Mouse (Mus musculus): ENCODE measurements around the gene Tssk6. TPM values are rescaled to one million over a fixed set of nuclear protein-coding genes. Genes with fewer than 3 reads are reported as not detected.

The Tssk6 gene
- total and polyA plus RNA-seq, 3 experiments, result 0.16 to 0.49 (median 0.23) TPM

- Histone ChIP-seq H3K27ac (no peak overlapping the region), H3K27me3 (ENCODE audit: control insufficient read depth, insufficient read depth, low read length) (peaks cover 4% of the 10 kb centered on the region), H3K36me3 (ENCODE audit: control insufficient read depth, insufficient read depth, low read length) (no peaks in the 10 kb centered on the region), H3K4me3 (no peak overlapping the region), H3K79me2 (replicated peaks; ENCODE audit: control insufficient read depth, insufficient read depth, low read length) (no peaks in the 10 kb centered on the region), H3K4me1 (ENCODE audit: control insufficient read depth, insufficient read depth, low read length) (no peaks in the 10 kb centered on the region), H3K9ac (ENCODE audit: low read depth, low read length) (no peak overlapping the region)
- DNase-seq, result no peak
- TF ChIP-seq EP300 (IDR thresholded peaks at IDR 0.05; ENCODE audit: insufficient read depth, low read depth, low read length) (no peak), CTCF (IDR thresholded peaks at IDR 0.05) (no peak), POLR2A (IDR thresholded peaks at IDR 0.05; ENCODE audit: insufficient read depth, low read depth, low read length) (no peak)
- 46% methylated on average over 10 of the region's 10 CpGs for WGBS
- intact Hi-C loops (cut with DNase I), result no loop called here
These were observed 25.9 kb upstream of the Tssk6 start for GRCm38 (mm10) chr8:69876097-69876496.

- intact Hi-C loops (cut with DNase I), result no loop called here
- TF ChIP-seq CTCF (IDR thresholded peaks at IDR 0.05), result no peak
- no peak for TF ChIP-seq POLR2A (IDR thresholded peaks at IDR 0.05; ENCODE audit: insufficient read depth, low read depth, low read length)
- TF ChIP-seq EP300 (IDR thresholded peaks at IDR 0.05; ENCODE audit: insufficient read depth, low read depth, low read length), result no peak
- no peaks in the 10 kb centered on the region for H3K79me2 ChIP-seq (replicated peaks; ENCODE audit: control insufficient read depth, insufficient read depth, low read length)
- peaks cover 13% of the 10 kb centered on the region for H3K27me3 ChIP-seq (ENCODE audit: control insufficient read depth, insufficient read depth, low read length)
- H3K4me1 ChIP-seq (ENCODE audit: control insufficient read depth, insufficient read depth, low read length), result no peaks in the 10 kb centered on the region
- H3K4me3 ChIP-seq, result no peak overlapping the region
- no peaks in the 10 kb centered on the region for H3K36me3 ChIP-seq (ENCODE audit: control insufficient read depth, insufficient read depth, low read length)
- no peak overlapping the region for H3K27ac ChIP-seq
- no peak overlapping the region for H3K9ac ChIP-seq (ENCODE audit: low read depth, low read length)
- no peak for DNase-seq
- WGBS, result 79% methylated on average over 10 of the region's 10 CpGs
These were observed 25.0 kb upstream of the Tssk6 start for GRCm38 (mm10) chr8:69876967-69877366.

DNA sequence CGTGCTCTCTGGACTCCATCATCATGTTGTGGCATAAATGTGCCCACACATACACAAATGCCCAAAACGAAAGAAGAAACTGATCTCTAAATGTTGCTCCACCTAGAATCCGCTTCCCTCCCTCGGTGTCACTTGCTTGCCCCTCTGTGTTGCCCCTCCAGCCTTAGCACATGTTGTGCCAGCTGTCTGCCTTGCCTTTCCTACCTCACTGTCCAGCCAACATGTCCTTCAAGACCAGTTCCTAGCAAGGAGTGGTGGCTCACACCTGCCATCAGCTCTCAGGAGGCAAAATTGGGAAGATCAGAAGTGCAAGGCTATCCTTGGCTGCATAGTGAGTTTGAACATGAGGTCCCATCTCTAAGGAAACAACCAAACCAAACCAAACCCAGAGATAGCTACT is 24.6 kb upstream of the Tssk6 start:
- H3K4me1 ChIP-seq (ENCODE audit: control insufficient read depth, insufficient read depth, low read length), result no peaks in the 10 kb centered on the region
- peaks cover 17% of the 10 kb centered on the region for H3K27me3 ChIP-seq (ENCODE audit: control insufficient read depth, insufficient read depth, low read length)
- H3K36me3 ChIP-seq (ENCODE audit: control insufficient read depth, insufficient read depth, low read length), result no peaks in the 10 kb centered on the region
- no peak for DNase-seq
- no peak overlapping the region for H3K4me3 ChIP-seq
- intact Hi-C loops (cut with DNase I), result no loop called here
- no peak overlapping the region for H3K9ac ChIP-seq (ENCODE audit: low read depth, low read length)
- no peak for TF ChIP-seq EP300 (IDR thresholded peaks at IDR 0.05; ENCODE audit: insufficient read depth, low read depth, low read length)
- TF ChIP-seq CTCF (IDR thresholded peaks at IDR 0.05), result no peak
- no peak for TF ChIP-seq POLR2A (IDR thresholded peaks at IDR 0.05; ENCODE audit: insufficient read depth, low read depth, low read length)
- WGBS, result 90% methylated on average over 4 of the region's 4 CpGs
- no peaks in the 10 kb centered on the region for H3K79me2 ChIP-seq (replicated peaks; ENCODE audit: control insufficient read depth, insufficient read depth, low read length)
- H3K27ac ChIP-seq, result no peak overlapping the region

DNA sequence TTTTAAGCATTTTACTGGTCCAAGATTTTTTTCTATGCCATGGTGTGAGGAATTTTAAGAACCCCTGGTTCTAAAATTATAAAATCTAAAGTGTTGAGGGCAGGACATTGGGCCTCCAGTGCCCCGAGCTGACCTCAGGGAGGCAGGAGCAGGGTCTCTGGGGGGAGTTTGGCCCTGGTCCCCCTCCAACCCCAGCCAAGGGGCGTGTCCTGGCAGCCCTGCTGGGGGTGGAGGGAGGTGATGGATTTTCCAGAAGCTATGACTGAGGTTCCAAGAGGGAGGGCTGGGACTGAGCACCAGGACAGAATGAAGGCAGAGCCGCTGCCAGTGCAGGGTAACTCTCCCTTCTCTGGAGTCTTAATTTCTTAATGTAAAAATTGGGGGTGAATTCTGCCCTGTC is 24.0 kb upstream of the Tssk6 start:
- intact Hi-C loops (cut with DNase I), result no loop called here
- DNase-seq, result no peak
- WGBS, result 41% methylated on average over 3 of the region's 3 CpGs
- Histone ChIP-seq H3K9ac (ENCODE audit: low read depth, low read length) (no peak overlapping the region), H3K4me3 (no peak overlapping the region), H3K27me3 (ENCODE audit: control insufficient read depth, insufficient read depth, low read length) (peaks cover 23% of the 10 kb centered on the region), H3K36me3 (ENCODE audit: control insufficient read depth, insufficient read depth, low read length) (no peaks in the 10 kb centered on the region), H3K79me2 (replicated peaks; ENCODE audit: control insufficient read depth, insufficient read depth, low read length) (no peaks in the 10 kb centered on the region), H3K27ac (no peak overlapping the region), H3K4me1 (ENCODE audit: control insufficient read depth, insufficient read depth, low read length) (no peaks in the 10 kb centered on the region)
- no peak for TF ChIP-seq EP300 (IDR thresholded peaks at IDR 0.05; ENCODE audit: insufficient read depth, low read depth, low read length)
- no peak for TF ChIP-seq POLR2A (IDR thresholded peaks at IDR 0.05; ENCODE audit: insufficient read depth, low read depth, low read length)
- no peak for TF ChIP-seq CTCF (IDR thresholded peaks at IDR 0.05)

DNA sequence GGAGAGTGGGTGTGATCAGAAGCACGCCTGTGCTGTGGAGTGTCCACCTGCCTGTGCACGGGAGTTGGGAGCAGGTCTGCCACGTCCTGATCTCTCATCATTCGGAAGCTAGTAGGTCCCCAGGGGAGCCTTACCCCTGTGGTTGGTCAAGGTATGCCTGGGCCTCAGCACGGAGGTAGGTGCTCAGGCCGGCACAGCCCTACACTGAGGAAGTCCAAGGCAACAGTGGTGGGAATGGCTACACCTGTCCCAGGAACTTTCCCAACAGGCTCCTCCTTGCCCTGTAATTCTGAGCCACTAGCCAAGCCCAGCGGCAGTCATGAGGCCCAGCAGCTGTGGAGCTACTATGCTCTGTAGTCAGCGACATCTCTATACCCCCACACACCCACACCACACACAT is 22.3 kb upstream of the Tssk6 start:
- no peak for TF ChIP-seq CTCF (IDR thresholded peaks at IDR 0.05)
- no peak for TF ChIP-seq POLR2A (IDR thresholded peaks at IDR 0.05; ENCODE audit: insufficient read depth, low read depth, low read length)
- TF ChIP-seq EP300 (IDR thresholded peaks at IDR 0.05; ENCODE audit: insufficient read depth, low read depth, low read length), result no peak
- Histone ChIP-seq H3K27ac (no peak overlapping the region), H3K79me2 (replicated peaks; ENCODE audit: control insufficient read depth, insufficient read depth, low read length) (no peaks in the 10 kb centered on the region), H3K4me3 (no peak overlapping the region), H3K4me1 (ENCODE audit: control insufficient read depth, insufficient read depth, low read length) (no peaks in the 10 kb centered on the region), H3K9ac (ENCODE audit: low read depth, low read length) (no peak overlapping the region), H3K36me3 (ENCODE audit: control insufficient read depth, insufficient read depth, low read length) (no peaks in the 10 kb centered on the region), H3K27me3 (ENCODE audit: control insufficient read depth, insufficient read depth, low read length) (peaks cover 28% of the 10 kb centered on the region)
- no peak for DNase-seq
- intact Hi-C loops (cut with DNase I), result no loop called here
- WGBS, result 71% methylated on average over 8 of the region's 8 CpGs

DNA sequence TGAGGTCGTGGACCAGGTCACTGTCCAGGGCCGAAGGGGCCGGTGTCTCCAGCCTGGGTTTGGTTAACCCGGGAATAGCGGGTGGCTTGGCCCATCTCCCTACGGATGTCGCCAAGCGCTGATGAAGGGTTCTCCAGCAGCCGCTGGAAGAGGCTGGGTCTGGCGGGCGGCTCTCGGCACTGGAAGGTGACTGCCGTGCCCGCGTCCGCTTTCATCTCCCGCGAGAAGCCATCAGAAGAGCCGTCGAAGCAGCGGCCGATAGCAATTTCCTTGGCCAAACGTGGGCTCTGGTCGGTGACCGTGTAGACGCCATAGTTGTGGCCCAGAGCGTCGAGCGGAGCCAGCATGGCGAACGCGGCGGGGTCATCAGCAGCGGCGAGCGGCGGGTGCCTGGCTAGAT is 21.1 kb upstream of the Tssk6 start:
- 16% methylated on average over 37 of the region's 37 CpGs for WGBS
- no peak overlapping the region for H3K27ac ChIP-seq
- intact Hi-C loops (cut with DNase I), result no loop called here
- H3K27me3 ChIP-seq (ENCODE audit: control insufficient read depth, insufficient read depth, low read length), result peaks cover 28% of the 10 kb centered on the region
- H3K4me3 ChIP-seq, result no peak overlapping the region
- no peaks in the 10 kb centered on the region for H3K36me3 ChIP-seq (ENCODE audit: control insufficient read depth, insufficient read depth, low read length)
- no peaks in the 10 kb centered on the region for H3K4me1 ChIP-seq (ENCODE audit: control insufficient read depth, insufficient read depth, low read length)
- no peak for TF ChIP-seq POLR2A (IDR thresholded peaks at IDR 0.05; ENCODE audit: insufficient read depth, low read depth, low read length)
- no peak for TF ChIP-seq EP300 (IDR thresholded peaks at IDR 0.05; ENCODE audit: insufficient read depth, low read depth, low read length)
- no peak for TF ChIP-seq CTCF (IDR thresholded peaks at IDR 0.05)
- no peak overlapping the region for H3K9ac ChIP-seq (ENCODE audit: low read depth, low read length)
- DNase-seq, result no peak
- H3K79me2 ChIP-seq (replicated peaks; ENCODE audit: control insufficient read depth, insufficient read depth, low read length), result no peaks in the 10 kb centered on the region

Data from heart, adult 2 months (tissue).